Mouse (Mus musculus) erythroblast, adult 5-6 weeks (primary cell): ENCODE data around the gene Copb1. TPM values are rescaled to one million over a fixed set of nuclear protein-coding genes. Genes with fewer than 3 reads are reported as not detected.

Experiments
- ATAC-seq: replicated peaks from 2 replicates; pipeline ENCODE4 v1.8.0; 2016; ENCODE audit warnings: moderate number of reproducible peaks, mild to moderate bottlenecking, moderate TSS enrichment, inconsistent platforms; ENCODE audit not compliant: poor library complexity, low FRiP score, severe bottlenecking
- total RNA-seq, 2 experiments: library from RNA; stranded (forward) in 1 of 2; stranded (reverse) in 1 of 2; fragments of 150-400 nt in 1 of 2; fragments of 200-764, 138-1000 nt in 1 of 2; gene quantifications; 2 replicates each; pipeline versions ENCODE4 v1.2.3 to v1.2.4; 2015 to 2017; ENCODE audit warnings: low replicate concordance in 2 of 2

Gene Copb1
- total RNA-seq, 2 experiments from 2014 or later, result 19.0 to 77.8 TPM

GRCm38 (mm10) chr7:114181391-114181790, 73.1 kb downstream of the Copb1 start:
- ATAC-seq, result no peak

GRCm38 (mm10) chr7:114176588-114176987, 77.9 kb downstream of the Copb1 start:
- no peak for ATAC-seq

- ATAC-seq, result no peak
Measured at GRCm38 (mm10) chr7:114171354-114172097, 83.0 kb downstream of the Copb1 start.

- ATAC-seq, result no peak
Measured at GRCm38 (mm10) chr7:114169996-114170395, 84.5 kb downstream of the Copb1 start.

GRCm38 (mm10) chr7:114169381-114169780, 85.1 kb downstream of the Copb1 start:
- ATAC-seq, result no peak

Other genes with a start within 250 kb of the Copb1 start
- 2.9 and 3.7 TPM in 2 replicates for gene Rras2, start 136.9 kb downstream of the Copb1 start, total RNA-seq (2015; ENCODE audit: low replicate concordance)
- gene Rras2, start 136.9 kb downstream of the Copb1 start, total RNA-seq (2017; ENCODE audit: low replicate concordance), result 2.0 TPM in 1 of 2 replicates, not detected in the other
- gene Psma1, start 21.4 kb upstream of the Copb1 start, total RNA-seq (2015; ENCODE audit: low replicate concordance), result 70.8 and 174 TPM in 2 replicates
- 73.9 and 79.0 TPM in 2 replicates for gene Psma1, start 21.4 kb upstream of the Copb1 start, total RNA-seq (2017; ENCODE audit: low replicate concordance)
- 7.3 and 8.8 TPM in 2 replicates for gene Pde3b, start 160.6 kb upstream of the Copb1 start, total RNA-seq (2015; ENCODE audit: low replicate concordance)
- 2.0 and 9.8 TPM in 2 replicates for gene Pde3b, start 160.6 kb upstream of the Copb1 start, total RNA-seq (2017; ENCODE audit: low replicate concordance)